Mouse (Mus musculus) CD8-positive naive resting alpha-beta T cell, adult 2 months (primary cell): Measurements from ENCODE around the gene Mapk10.
"Not testable (repeated sequence)": the region's sequence is repeated elsewhere in the genome, so short reads cannot be mapped to it uniquely, and the experiment has no call there.

ENCODE experiments used
- DNase-seq, 2 experiments: peaks; one replicate each; pipeline ENCODE4 v3.0.0; 2022; ENCODE audit warnings: low read depth in 2 of 2, low spot score in 2 of 2

Gene Mapk10

DNA sequence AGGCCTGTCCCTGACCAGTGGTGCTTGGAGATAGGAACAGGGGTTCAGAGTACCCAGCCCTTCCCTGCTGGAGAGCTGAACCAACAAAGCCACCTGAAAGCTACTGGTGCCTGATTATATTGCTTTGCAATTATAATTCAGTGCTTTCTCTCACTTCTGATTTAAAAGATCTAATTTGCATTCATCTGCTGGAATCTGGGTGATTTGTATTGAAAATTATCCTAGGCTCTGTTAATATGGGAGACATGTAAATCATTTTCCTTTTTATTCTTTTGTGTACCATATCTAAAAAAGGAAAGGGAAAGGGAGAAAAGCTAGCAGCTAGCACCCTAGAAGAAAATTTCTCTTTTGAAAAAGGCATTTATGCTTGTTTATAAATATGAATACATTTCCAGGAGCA, 234.6 kb downstream of the Mapk10 start:
- DNase-seq: no peak

GRCm38 (mm10) chr5:102974400-102974799, 236.7 kb downstream of the Mapk10 start:
- DNase-seq: no peak

- DNase-seq: no peak
Observed at GRCm38 (mm10) chr5:102964396-102964795, 246.7 kb downstream of the Mapk10 start.

DNA sequence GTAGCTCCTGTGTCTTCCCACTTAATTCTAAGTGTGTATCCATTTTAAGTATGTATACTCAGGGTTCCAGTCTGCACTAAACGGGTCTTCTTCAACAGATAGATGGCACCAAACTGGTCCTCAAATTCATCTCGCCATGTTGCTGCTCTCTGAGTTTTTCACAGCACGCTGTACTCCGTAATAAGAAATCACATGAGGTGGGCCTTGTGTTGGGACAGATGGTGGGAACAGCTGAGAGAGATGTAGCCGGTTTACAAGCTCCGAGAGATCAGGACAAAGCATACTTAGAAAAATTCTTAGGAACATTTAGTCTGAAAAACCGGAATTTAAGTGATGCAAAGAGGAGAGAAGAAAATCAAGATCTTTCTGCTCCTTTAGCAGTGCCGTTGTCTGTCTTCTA, 257.7 kb downstream of the Mapk10 start:
- no peak for DNase-seq

- DNase-seq: no peak
Observed at GRCm38 (mm10) chr5:102952918-102953317, 258.2 kb downstream of the Mapk10 start.

DNA sequence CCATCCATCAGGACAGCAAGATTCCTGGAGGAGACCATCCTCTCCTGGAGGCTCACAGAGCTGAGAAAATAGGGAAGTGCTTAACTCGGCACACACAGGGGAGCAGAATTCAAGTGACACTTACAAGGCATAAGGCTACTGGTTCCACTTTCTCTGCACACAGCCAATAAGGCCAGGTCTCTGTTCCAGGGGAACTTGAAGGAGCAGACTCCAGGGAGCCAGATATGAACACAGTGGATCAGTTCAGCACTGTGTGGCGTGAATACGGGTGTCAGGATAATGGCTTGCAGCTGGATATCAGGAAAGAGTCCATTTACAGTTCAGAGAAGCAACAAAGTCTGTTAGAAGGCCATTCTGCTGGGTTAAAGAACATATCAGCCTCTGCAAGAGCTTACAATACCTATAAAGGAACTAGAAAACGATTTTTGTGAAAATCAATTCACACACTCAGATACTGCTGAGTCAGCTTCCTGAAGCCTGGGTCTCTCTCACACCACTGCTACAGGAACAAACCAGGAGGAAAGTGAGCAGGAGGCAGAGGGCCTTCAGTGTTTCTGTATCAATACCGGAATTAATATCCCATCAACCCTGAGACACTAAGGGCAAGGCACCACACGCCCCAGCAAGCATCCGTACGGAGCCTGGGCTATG, 263.9 kb downstream of the Mapk10 start:
- no peak for DNase-seq

- no peak for DNase-seq
Observed at GRCm38 (mm10) chr5:102946625-102947024, 264.5 kb downstream of the Mapk10 start.

DNA sequence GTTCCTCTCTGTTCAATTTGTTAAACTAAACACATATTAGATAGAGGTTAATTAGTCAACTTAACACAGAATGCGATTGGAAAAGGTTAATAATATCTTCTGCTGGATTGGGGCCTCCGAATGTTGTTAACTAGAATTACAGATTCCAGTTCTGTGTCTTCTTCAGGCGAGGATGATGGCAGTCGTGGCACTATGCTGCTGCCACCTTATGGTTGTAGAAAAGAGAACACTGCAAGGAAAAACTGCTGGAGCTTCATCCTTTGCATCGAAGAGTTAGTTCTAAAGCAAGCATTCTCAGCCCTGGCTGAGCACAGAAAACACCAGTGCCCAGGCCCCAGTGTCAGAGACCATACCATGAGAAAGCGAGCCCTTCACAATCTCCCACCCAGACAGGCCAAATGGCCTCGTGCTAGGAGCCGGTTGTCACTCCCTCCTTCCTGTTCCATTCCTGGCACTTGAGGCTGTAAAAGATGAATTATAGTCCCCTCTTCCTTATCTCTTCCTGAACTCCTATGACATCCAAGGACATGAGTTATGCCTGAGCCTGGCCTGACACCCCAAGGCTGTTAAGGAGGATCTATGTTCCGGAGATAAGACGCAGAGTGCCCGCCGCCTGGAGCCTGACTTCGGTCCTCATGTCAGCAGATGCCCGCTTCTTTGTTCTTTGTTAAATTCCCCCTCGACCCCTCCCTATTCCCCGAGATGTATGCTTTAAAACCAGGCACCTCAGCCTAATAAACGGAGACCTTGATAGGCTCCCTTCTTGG, 267.1 kb downstream of the Mapk10 start:
- not testable (repeated sequence) for DNase-seq

- no peak for DNase-seq
Observed at GRCm38 (mm10) chr5:102930161-102930560, 281.0 kb downstream of the Mapk10 start.

DNA sequence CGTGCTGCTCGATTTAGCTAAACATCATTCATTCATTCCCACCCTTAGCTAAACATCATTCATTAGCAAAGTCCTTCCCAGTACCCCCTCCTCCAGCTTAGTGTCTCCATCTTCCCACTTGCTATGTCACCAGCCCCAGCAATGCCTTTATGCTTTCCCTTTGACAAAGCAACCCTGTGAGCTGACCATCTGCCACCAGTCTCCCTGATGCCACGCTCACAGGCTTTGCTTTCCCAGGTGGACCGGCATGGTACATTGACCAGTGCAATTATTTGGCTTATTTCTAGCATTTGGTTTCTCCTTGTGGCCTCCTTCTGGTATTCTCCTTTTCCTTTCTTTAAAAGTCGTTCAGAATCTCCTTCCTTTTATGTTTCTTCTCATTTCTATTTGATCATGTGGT, 284.3 kb downstream of the Mapk10 start:
- DNase-seq: no peak

- DNase-seq: no peak
Observed at GRCm38 (mm10) chr5:102920199-102920598, 290.9 kb downstream of the Mapk10 start.

GRCm38 (mm10) chr5:102905441-102906211, 305.5 kb downstream of the Mapk10 start:
- DNase-seq: no peak

DNA sequence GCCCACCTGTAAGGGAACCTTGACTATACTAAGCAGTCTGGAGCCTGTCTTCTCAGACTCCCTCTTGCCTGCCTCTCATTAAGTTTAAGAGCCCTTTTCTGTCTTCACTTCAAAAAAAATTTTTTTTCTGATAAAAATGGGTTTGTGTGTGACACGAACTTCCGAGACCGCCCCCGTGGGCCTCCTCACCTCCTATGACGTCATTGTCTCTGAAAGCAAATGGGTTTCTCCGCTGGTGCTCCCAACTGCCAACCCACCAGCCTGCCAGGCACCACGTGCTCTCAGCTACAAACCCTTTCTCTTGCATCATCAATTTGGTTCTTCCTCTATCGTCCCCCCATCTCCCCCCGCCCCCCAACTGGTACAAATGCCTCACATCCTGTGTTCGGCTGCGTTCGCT, 307.1 kb downstream of the Mapk10 start:
- no peak for DNase-seq

GRCm38 (mm10) chr5:102903487-102903886, 307.6 kb downstream of the Mapk10 start:
- no peak for DNase-seq

DNA sequence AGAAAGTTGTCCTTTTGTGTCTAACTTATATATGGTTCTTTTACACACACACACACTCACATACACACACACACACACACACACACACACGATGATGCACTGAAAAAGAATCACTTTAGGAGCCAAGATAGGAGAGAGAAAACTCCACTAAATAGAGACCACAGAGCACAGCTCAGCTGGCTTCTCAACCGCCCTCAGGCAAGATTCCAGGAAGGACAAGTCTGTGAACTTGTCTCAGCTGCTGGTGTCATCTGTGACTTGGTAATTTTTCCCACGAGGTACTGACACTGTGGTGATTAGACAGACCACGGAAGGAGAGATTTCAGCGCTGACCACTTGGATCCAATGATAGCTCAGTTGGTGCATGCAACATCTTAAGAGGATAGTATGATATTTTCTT, 310.0 kb downstream of the Mapk10 start:
- DNase-seq: no peak

DNA sequence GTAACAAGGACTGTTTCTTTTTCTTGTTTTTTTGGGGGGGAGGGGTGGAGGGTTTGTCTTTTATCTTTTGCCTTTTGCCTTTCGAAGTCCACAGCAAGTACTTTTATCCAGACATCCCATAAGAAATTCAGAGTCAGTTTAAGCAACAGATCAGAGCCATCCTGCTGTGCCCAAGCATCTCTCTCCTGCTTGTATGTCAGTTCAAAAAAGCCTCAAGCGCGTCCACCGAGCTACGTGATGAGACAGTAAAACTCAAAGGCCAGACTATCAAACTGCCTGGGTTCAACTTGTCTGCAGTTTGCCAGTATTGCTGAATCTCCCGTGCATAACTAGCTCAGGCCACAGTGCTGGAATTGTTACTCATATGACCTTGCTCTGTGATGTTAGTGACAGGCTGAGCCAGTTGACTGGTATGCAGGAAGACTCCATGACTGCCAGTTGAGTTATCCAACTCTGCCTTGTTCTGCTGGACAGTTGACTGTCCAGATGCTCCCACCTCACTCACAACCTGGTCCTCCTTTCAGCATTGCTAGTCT, 311.4 kb downstream of the Mapk10 start:
- DNase-seq: no peak

DNA sequence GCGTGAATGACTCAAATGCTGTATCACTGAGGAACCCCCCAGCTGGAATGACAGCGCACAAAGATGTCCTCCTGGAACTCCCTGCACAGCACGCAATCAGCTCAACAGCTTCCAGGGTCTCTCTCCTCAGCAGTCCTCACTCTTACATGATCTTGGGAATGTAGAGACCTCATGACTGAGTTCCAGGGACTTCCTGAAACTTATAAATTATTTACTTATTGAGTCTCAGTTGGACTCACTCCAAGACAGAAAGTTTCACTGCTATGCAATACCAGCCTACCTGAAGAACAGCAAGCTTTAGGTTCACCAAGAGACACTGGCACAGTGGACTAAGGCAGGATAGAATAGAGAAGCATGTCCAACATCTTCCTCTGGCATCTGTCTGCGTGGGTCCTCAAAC, 312.8 kb downstream of the Mapk10 start:
- no peak for DNase-seq

DNA sequence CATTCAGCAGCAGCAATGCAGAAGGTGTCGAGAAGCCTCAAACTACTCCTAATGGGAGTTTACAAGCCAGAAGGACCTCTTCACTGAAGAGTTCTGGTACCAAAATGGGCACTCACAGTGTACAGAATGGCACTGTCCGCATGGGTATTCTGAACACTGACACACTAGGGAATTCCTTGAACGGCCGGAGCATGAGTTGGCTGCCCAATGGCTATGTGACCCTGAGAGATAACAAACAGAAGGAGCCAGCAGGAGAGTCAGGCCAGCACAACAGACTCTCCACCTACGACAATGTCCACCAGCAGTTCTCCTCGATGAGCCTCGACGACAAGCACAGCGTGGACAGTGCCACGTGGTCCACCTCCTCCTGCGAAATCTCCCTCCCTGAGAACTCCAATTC, 318.9 kb downstream of the Mapk10 start:
- DNase-seq: no peak

GRCm38 (mm10) chr5:102889163-102889488, 322.0 kb downstream of the Mapk10 start:
- DNase-seq: no peak

GRCm38 (mm10) chr5:102888482-102889162, 322.5 kb downstream of the Mapk10 start:
- no peak for DNase-seq

- DNase-seq: no peak
Observed at GRCm38 (mm10) chr5:102875628-102876027, 335.5 kb downstream of the Mapk10 start.
